Mouse (Mus musculus): ENCODE results near the gene Olfr1396. TPM values are rescaled to one million over a fixed set of nuclear protein-coding genes. Genes with fewer than 3 reads are reported as not detected.
"Not testable (repeated sequence)": the region's sequence is repeated elsewhere in the genome, so short reads cannot be mapped to it uniquely, and the experiment has no call there.

Gene Olfr1396
- polyA plus RNA-seq, 1 experiment: not detected

- H3K9me3 ChIP-seq: no peaks in the 10 kb centered on the region
- peaks cover 96% of the 10 kb centered on the region for H3K4me1 ChIP-seq
- H3K27me3 ChIP-seq (replicated peaks): no peaks in the 10 kb centered on the region
- peak overlapping the region; percentile 78 for H3K4me3 ChIP-seq (replicated peaks)
- peaks cover 40% of the 10 kb centered on the region for H3K36me3 ChIP-seq (replicated peaks; ENCODE audit: low read length)
- TF ChIP-seq GATA1 (IDR thresholded peaks at IDR 0.05; ENCODE audit: borderline replicate concordance, low read length): no peak
- no peak for TF ChIP-seq FLI1 (IDR thresholded peaks at IDR 0.05; ENCODE audit: low read length)
Observed at GRCm38 (mm10) chr11:49083808-49084207, 30.9 kb downstream of the Olfr1396 start.

GRCm38 (mm10) chr11:49083146-49083545 is 31.5 kb downstream of the Olfr1396 start:
- Histone ChIP-seq H3K36me3 (replicated peaks; ENCODE audit: low read length) (peaks cover 34% of the 10 kb centered on the region), H3K27me3 (replicated peaks) (no peaks in the 10 kb centered on the region), H3K9me3 (no peaks in the 10 kb centered on the region), H3K4me1 (peaks cover 96% of the 10 kb centered on the region), H3K4me3 (replicated peaks) (peak overlapping the region; percentile 11)
- TF ChIP-seq GATA1 (IDR thresholded peaks at IDR 0.05; ENCODE audit: borderline replicate concordance, low read length): no peak
- no peak for TF ChIP-seq FLI1 (IDR thresholded peaks at IDR 0.05; ENCODE audit: low read length)

GRCm38 (mm10) chr11:49081886-49082285 is 32.8 kb downstream of the Olfr1396 start:
- Histone ChIP-seq H3K4me1 (peaks cover 99% of the 10 kb centered on the region), H3K9me3 (no peaks in the 10 kb centered on the region), H3K36me3 (replicated peaks; ENCODE audit: low read length) (peaks cover 25% of the 10 kb centered on the region), H3K27me3 (replicated peaks) (no peaks in the 10 kb centered on the region), H3K4me3 (replicated peaks) (peak overlapping the region; percentile 84)
- TF ChIP-seq GATA1 (IDR thresholded peaks at IDR 0.05; ENCODE audit: borderline replicate concordance, low read length): no peak

- Histone ChIP-seq H3K27me3 (replicated peaks) (no peaks in the 10 kb centered on the region), H3K4me1 (peaks cover 94% of the 10 kb centered on the region), H3K36me3 (replicated peaks; ENCODE audit: low read length) (peaks cover 22% of the 10 kb centered on the region), H3K9me3 (no peaks in the 10 kb centered on the region), H3K4me3 (replicated peaks) (peak overlapping the region; percentile 84)
- TF ChIP-seq FLI1 (IDR thresholded peaks at IDR 0.05; ENCODE audit: low read length): no peak
- TF ChIP-seq GATA1 (IDR thresholded peaks at IDR 0.05; ENCODE audit: borderline replicate concordance, low read length): no peak
Observed at GRCm38 (mm10) chr11:49081356-49081755, 33.3 kb downstream of the Olfr1396 start.

GRCm38 (mm10) chr11:49080636-49081035 is 34.0 kb downstream of the Olfr1396 start:
- no peaks in the 10 kb centered on the region for H3K27me3 ChIP-seq (replicated peaks)
- H3K4me1 ChIP-seq: peaks cover 92% of the 10 kb centered on the region
- H3K4me3 ChIP-seq (replicated peaks): peak overlapping the region; percentile 83
- TF ChIP-seq GATA1 (IDR thresholded peaks at IDR 0.05; ENCODE audit: borderline replicate concordance, low read length): no peak
- TF ChIP-seq FLI1 (IDR thresholded peaks at IDR 0.05; ENCODE audit: low read length): no peak
- H3K9me3 ChIP-seq: no peaks in the 10 kb centered on the region
- H3K36me3 ChIP-seq (replicated peaks; ENCODE audit: low read length): peaks cover 18% of the 10 kb centered on the region

- Histone ChIP-seq H3K4me1 (peaks cover 83% of the 10 kb centered on the region), H3K27me3 (replicated peaks) (no peaks in the 10 kb centered on the region), H3K36me3 (replicated peaks; ENCODE audit: low read length) (peaks cover 7% of the 10 kb centered on the region), H3K4me3 (replicated peaks) (peak overlapping the region; percentile 91), H3K9me3 (no peaks in the 10 kb centered on the region)
- TF ChIP-seq FLI1 (IDR thresholded peaks at IDR 0.05; ENCODE audit: low read length) (no peak), GATA1 (IDR thresholded peaks at IDR 0.05; ENCODE audit: borderline replicate concordance, low read length) (no peak)
Observed at GRCm38 (mm10) chr11:49078719-49079118, 36.0 kb downstream of the Olfr1396 start.

- TF ChIP-seq FLI1 (IDR thresholded peaks at IDR 0.05; ENCODE audit: low read length) (no peak), GATA1 (IDR thresholded peaks at IDR 0.05; ENCODE audit: borderline replicate concordance, low read length) (no peak)
- Histone ChIP-seq H3K4me1 (peaks cover 66% of the 10 kb centered on the region), H3K4me3 (replicated peaks) (peak overlapping the region; percentile 91), H3K27me3 (replicated peaks) (no peaks in the 10 kb centered on the region), H3K36me3 (replicated peaks; ENCODE audit: low read length) (no peaks in the 10 kb centered on the region), H3K9me3 (no peaks in the 10 kb centered on the region)
Observed at GRCm38 (mm10) chr11:49077012-49077411, 37.7 kb downstream of the Olfr1396 start.

GRCm38 (mm10) chr11:49076001-49076757 is 38.5 kb downstream of the Olfr1396 start, which contains the start of gene Ifi47:
Gene Ifi47 (plus strand): TSS chr11:49076587.
- peaks cover 57% of the 10 kb centered on the region for H3K4me1 ChIP-seq
- H3K4me3 ChIP-seq (replicated peaks): peak within 1 kb of the TSS; percentile 91
- not testable (repeated sequence) for H3K9me3 ChIP-seq; H3K27me3 ChIP-seq (replicated peaks); H3K36me3 ChIP-seq (replicated peaks; ENCODE audit: low read length)

GRCm38 (mm10) chr11:49068358-49068757 is 46.3 kb downstream of the Olfr1396 start:
- Histone ChIP-seq H3K4me1 (peaks cover 8% of the 10 kb centered on the region; the same call in 1 of the 2 replicates), H3K27me3 (replicated peaks) (no peaks in the 10 kb centered on the region), H3K36me3 (replicated peaks; ENCODE audit: low read length) (no peaks in the 10 kb centered on the region), H3K4me3 (replicated peaks) (no peak overlapping the region), H3K9me3 (no peaks in the 10 kb centered on the region)
- no peak for TF ChIP-seq GATA1 (IDR thresholded peaks at IDR 0.05; ENCODE audit: borderline replicate concordance, low read length)
- TF ChIP-seq FLI1 (IDR thresholded peaks at IDR 0.05; ENCODE audit: low read length): no peak

GRCm38 (mm10) chr11:49063713-49064469 is 50.8 kb downstream of the Olfr1396 start, which contains the start of gene Tgtp2:
Gene Tgtp2 (minus strand): TSS chr11:49064206.
- not testable (repeated sequence) for H3K27me3 ChIP-seq (replicated peaks); H3K36me3 ChIP-seq (replicated peaks; ENCODE audit: low read length); H3K9me3 ChIP-seq
- peak within 1 kb of the TSS; percentile 80 for H3K4me3 ChIP-seq (replicated peaks)
- peaks cover 14% of the 10 kb centered on the region; the same call in 1 of the 2 replicates for H3K4me1 ChIP-seq

- not testable (repeated sequence) for H3K4me1 ChIP-seq; H3K4me3 ChIP-seq (replicated peaks); H3K9me3 ChIP-seq
Observed at GRCm38 (mm10) chr11:49061865-49062264, 52.8 kb downstream of the Olfr1396 start.

GRCm38 (mm10) chr11:49060061-49060460 is 54.6 kb downstream of the Olfr1396 start:
- H3K9me3 ChIP-seq; H3K36me3 ChIP-seq (replicated peaks; ENCODE audit: low read length); H3K4me3 ChIP-seq (replicated peaks); H3K27me3 ChIP-seq (replicated peaks); H3K4me1 ChIP-seq: not testable (repeated sequence)

More at GRCm38 (mm10) chr11:49061865-49062264, 52.8 kb downstream of the Olfr1396 start:
- H3K36me3 ChIP-seq (replicated peaks; ENCODE audit: low read length); H3K27me3 ChIP-seq (replicated peaks): not testable (repeated sequence)
